Mouse (Mus musculus): ENCODE results near the gene Hmga2.
"Not testable (repeated sequence)": the region's sequence is repeated elsewhere in the genome, so short reads cannot be mapped to it uniquely, and the experiment has no call there.

Gene Hmga2

GRCm38 (mm10) chr10:120344558-120345318, 131.5 kb downstream of the Hmga2 start:
- DNase-seq (ENCODE audit: low spot score), result no peak

- DNase-seq (ENCODE audit: low spot score), result not testable (repeated sequence)
Observed at GRCm38 (mm10) chr10:120339906-120340305, 136.4 kb downstream of the Hmga2 start.

GRCm38 (mm10) chr10:120339324-120339723, 136.9 kb downstream of the Hmga2 start:
- DNase-seq (ENCODE audit: low spot score), result no peak

- no peak for DNase-seq (ENCODE audit: low spot score)
Observed at GRCm38 (mm10) chr10:120338841-120339240, 137.4 kb downstream of the Hmga2 start.

GRCm38 (mm10) chr10:120338431-120338830, 137.8 kb downstream of the Hmga2 start:
- DNase-seq (ENCODE audit: low spot score), result not testable (repeated sequence)

GRCm38 (mm10) chr10:120327946-120328345, 148.3 kb downstream of the Hmga2 start:
- no peak for DNase-seq (ENCODE audit: low spot score)

GRCm38 (mm10) chr10:120323584-120324203, 152.6 kb downstream of the Hmga2 start:
- no peak for DNase-seq (ENCODE audit: low spot score)

- DNase-seq (ENCODE audit: low spot score), result no peak
Observed at GRCm38 (mm10) chr10:120322815-120323214, 153.5 kb downstream of the Hmga2 start.

- DNase-seq (ENCODE audit: low spot score), result no peak
Observed at GRCm38 (mm10) chr10:120319614-120320013, 156.7 kb downstream of the Hmga2 start.

All from ovary, postnatal 10 days (tissue).